13 mouse cellular contexts compared by ENCODE assay signal in genomic region chr10:25742678-25743077, GRCm38 (mm10).
DNase-seq lines count a peak whose midpoint lies in the region; ATAC-seq and TF ChIP-seq lines count a peak whose summit lies in the region.
"Had no signal": no experiment of that assay in that cellular context is flagged by ENCODE, and none has a peak within 500 bp of the region (broad histone marks: within the 10 kb centered on the region; RNA-seq: fewer than 3 reads in every experiment).

No protein-coding gene starts in this region.

- H3K4me2 ChIP-seq in hindbrain, postnatal 0 days (ENCODE audit: low read depth, low read length) = no peak overlapping the region
- no peak overlapping the region for H3K4me2 ChIP-seq in hindbrain, embryonic 14.5 days (replicated peaks)
- H3K4me2 ChIP-seq in embryonic facial prominence, embryonic 14.5 days (ENCODE audit: low read depth, low read length) = no peak overlapping the region; the same call in 1 of the 2 replicates
- H3K4me2 ChIP-seq in midbrain, embryonic 15.5 days = no peak overlapping the region
- H3K4me2 ChIP-seq: stomach, embryonic 15.5 days had no signal

- DNase-seq in hindbrain, postnatal 0 days (ENCODE audit: low spot score) = no peak
- no peak for DNase-seq in hindbrain, embryonic 14.5 days (ENCODE audit: low spot score)
- DNase-seq in embryonic facial prominence, embryonic 14.5 days (ENCODE audit: low spot score) = peak; percentile 42
- peak; percentile 16 to 52 for DNase-seq in frontal cortex, adult 2 months (ENCODE audit: extremely low spot score in 1 of 2, low spot score in 1 of 2)
- DNase-seq in adrenal gland, adult 2 months = no peak
- DNase-seq in gastrocnemius, postnatal 10 days = no peak
- DNase-seq: cerebellum, adult 2 months; kidney, adult 8-10 months; liver, postnatal 0 days; thymus, postnatal 25 days had no signal

- 0 out of 2 replicates have a peak, but pooled peaks have one; percentile 49 for ATAC-seq in hindbrain, postnatal 0 days
- no peak for ATAC-seq in hindbrain, embryonic 14.5 days (ENCODE audit: low FRiP score)
- ATAC-seq in embryonic facial prominence, embryonic 14.5 days (ENCODE audit: low read depth) = no peak
- peak; percentile 42; the same call in 1 of the 2 replicates for ATAC-seq in midbrain, embryonic 15.5 days (replicated peaks)
- ATAC-seq: liver, postnatal 0 days had no signal

- H3K36me3 ChIP-seq in hindbrain, postnatal 0 days (ENCODE audit: insufficient read depth, low read length) = no peaks in the 10 kb centered on the region
- H3K36me3 ChIP-seq in hindbrain, embryonic 14.5 days (replicated peaks; ENCODE audit: control insufficient read depth, insufficient read depth) = no peaks in the 10 kb centered on the region
- H3K36me3 ChIP-seq in embryonic facial prominence, embryonic 14.5 days (ENCODE audit: control insufficient read depth, insufficient read depth, low read length) = no peaks in the 10 kb centered on the region
- H3K36me3 ChIP-seq in midbrain, embryonic 15.5 days (replicated peaks) = no peaks in the 10 kb centered on the region
- H3K36me3 ChIP-seq: stomach, embryonic 15.5 days had no signal

- H3K9me3 ChIP-seq in hindbrain, postnatal 0 days (ENCODE audit: low read length) = no peaks in the 10 kb centered on the region
- H3K9me3 ChIP-seq in hindbrain, embryonic 14.5 days (ENCODE audit: control insufficient read depth, low read length) = no peaks in the 10 kb centered on the region
- no peaks in the 10 kb centered on the region for H3K9me3 ChIP-seq in embryonic facial prominence, embryonic 14.5 days (ENCODE audit: control insufficient read depth, low read length)
- no peaks in the 10 kb centered on the region for H3K9me3 ChIP-seq in midbrain, embryonic 15.5 days
- H3K9me3 ChIP-seq: stomach, embryonic 15.5 days had no signal

- no peak overlapping the region for H3K9ac ChIP-seq in hindbrain, postnatal 0 days (replicated peaks; ENCODE audit: low read length)
- no peak overlapping the region for H3K9ac ChIP-seq in hindbrain, embryonic 14.5 days
- H3K9ac ChIP-seq in embryonic facial prominence, embryonic 14.5 days (ENCODE audit: low read depth, low read length) = no peak overlapping the region
- no peak overlapping the region for H3K9ac ChIP-seq in midbrain, embryonic 15.5 days
- H3K9ac ChIP-seq: liver, postnatal 0 days; stomach, embryonic 15.5 days had no signal

- no peak for TF ChIP-seq CTCF in hindbrain, postnatal 0 days (IDR thresholded peaks at IDR 0.05; ENCODE audit: low read depth)

- WGBS in hindbrain, postnatal 0 days = 58% methylated on average over 3 of the region's 3 CpGs
- WGBS in hindbrain, embryonic 14.5 days = 66% methylated on average over 3 of the region's 3 CpGs
- WGBS in embryonic facial prominence, embryonic 14.5 days = 50% methylated on average over 3 of the region's 3 CpGs
- 64% methylated on average over 3 of the region's 3 CpGs for WGBS in midbrain, embryonic 15.5 days

- H3K4me3 ChIP-seq in hindbrain, postnatal 0 days (ENCODE audit: low read length) = no peak overlapping the region
- H3K4me3 ChIP-seq in hindbrain, embryonic 14.5 days (replicated peaks; ENCODE audit: low read length) = no peak overlapping the region
- H3K4me3 ChIP-seq in embryonic facial prominence, embryonic 14.5 days (ENCODE audit: low read depth, low read length) = no peak overlapping the region
- H3K4me3 ChIP-seq in midbrain, embryonic 15.5 days = no peak overlapping the region
- H3K4me3 ChIP-seq: stomach, embryonic 15.5 days had no signal

- 0 out of 2 replicates have a peak overlapping the region, but pooled peaks have one; percentile 0 for H3K27ac ChIP-seq in hindbrain, postnatal 0 days
- no peak overlapping the region for H3K27ac ChIP-seq in hindbrain, embryonic 14.5 days
- 0 out of 2 replicates have a peak overlapping the region, but pooled peaks have one; percentile 33 for H3K27ac ChIP-seq in embryonic facial prominence, embryonic 14.5 days (replicated peaks; ENCODE audit: low read depth, low read length)
- H3K27ac ChIP-seq in midbrain, embryonic 15.5 days = peak overlapping the region; percentile 41; the same call in 1 of the 2 replicates
- H3K27ac ChIP-seq: macrophage; stomach, embryonic 15.5 days had no signal

- no peaks in the 10 kb centered on the region for H3K4me1 ChIP-seq in hindbrain, postnatal 0 days (ENCODE audit: insufficient read depth, low read length)
- no peaks in the 10 kb centered on the region for H3K4me1 ChIP-seq in hindbrain, embryonic 14.5 days (replicated peaks; ENCODE audit: control insufficient read depth, insufficient read depth, low read length)
- peaks cover 7% of the 10 kb centered on the region; the same call in 1 of the 2 replicates for H3K4me1 ChIP-seq in embryonic facial prominence, embryonic 14.5 days (ENCODE audit: control insufficient read depth, insufficient read depth, low read length)
- peaks cover 6% of the 10 kb centered on the region; the same call in 1 of the 2 replicates for H3K4me1 ChIP-seq in midbrain, embryonic 15.5 days
- H3K4me1 ChIP-seq: stomach, embryonic 15.5 days had no signal

- no peaks in the 10 kb centered on the region for H3K27me3 ChIP-seq in hindbrain, postnatal 0 days (ENCODE audit: insufficient read depth, low read length)
- H3K27me3 ChIP-seq in hindbrain, embryonic 14.5 days (ENCODE audit: control insufficient read depth, insufficient read depth, low read length) = no peaks in the 10 kb centered on the region
- no peaks in the 10 kb centered on the region for H3K27me3 ChIP-seq in embryonic facial prominence, embryonic 14.5 days (replicated peaks; ENCODE audit: control insufficient read depth, insufficient read depth, low read length)
- H3K27me3 ChIP-seq in midbrain, embryonic 15.5 days (replicated peaks) = no peaks in the 10 kb centered on the region
- H3K27me3 ChIP-seq: stomach, embryonic 15.5 days had no signal

Comparison
In these comparisons a context has a peak if more than half of its experiments do, and no peak if none do; other contexts are left out.
1. ATAC-seq: peak in hindbrain, postnatal 0 days (single experiment) and midbrain, embryonic 15.5 days (single experiment); none in hindbrain, embryonic 14.5 days (single experiment) and embryonic facial prominence, embryonic 14.5 days (single experiment).
2. DNase-seq: peak in embryonic facial prominence, embryonic 14.5 days (single experiment) and frontal cortex, adult 2 months (2 of 2); none in hindbrain, postnatal 0 days (single experiment), hindbrain, embryonic 14.5 days (single experiment), adrenal gland, adult 2 months (single experiment) and gastrocnemius, postnatal 10 days (single experiment).